Mouse (Mus musculus) retina, postnatal 1 day (tissue): ENCODE data around the gene Gm5141.
"Not testable (repeated sequence)": the region's sequence is repeated elsewhere in the genome, so short reads cannot be mapped to it uniquely, and the experiment has no call there.

Experiments used
- DNase-seq: peaks from one replicate; pipeline ENCODE4 v3.0.0-alpha.2; 2012

Gm5141 gene

DNA sequence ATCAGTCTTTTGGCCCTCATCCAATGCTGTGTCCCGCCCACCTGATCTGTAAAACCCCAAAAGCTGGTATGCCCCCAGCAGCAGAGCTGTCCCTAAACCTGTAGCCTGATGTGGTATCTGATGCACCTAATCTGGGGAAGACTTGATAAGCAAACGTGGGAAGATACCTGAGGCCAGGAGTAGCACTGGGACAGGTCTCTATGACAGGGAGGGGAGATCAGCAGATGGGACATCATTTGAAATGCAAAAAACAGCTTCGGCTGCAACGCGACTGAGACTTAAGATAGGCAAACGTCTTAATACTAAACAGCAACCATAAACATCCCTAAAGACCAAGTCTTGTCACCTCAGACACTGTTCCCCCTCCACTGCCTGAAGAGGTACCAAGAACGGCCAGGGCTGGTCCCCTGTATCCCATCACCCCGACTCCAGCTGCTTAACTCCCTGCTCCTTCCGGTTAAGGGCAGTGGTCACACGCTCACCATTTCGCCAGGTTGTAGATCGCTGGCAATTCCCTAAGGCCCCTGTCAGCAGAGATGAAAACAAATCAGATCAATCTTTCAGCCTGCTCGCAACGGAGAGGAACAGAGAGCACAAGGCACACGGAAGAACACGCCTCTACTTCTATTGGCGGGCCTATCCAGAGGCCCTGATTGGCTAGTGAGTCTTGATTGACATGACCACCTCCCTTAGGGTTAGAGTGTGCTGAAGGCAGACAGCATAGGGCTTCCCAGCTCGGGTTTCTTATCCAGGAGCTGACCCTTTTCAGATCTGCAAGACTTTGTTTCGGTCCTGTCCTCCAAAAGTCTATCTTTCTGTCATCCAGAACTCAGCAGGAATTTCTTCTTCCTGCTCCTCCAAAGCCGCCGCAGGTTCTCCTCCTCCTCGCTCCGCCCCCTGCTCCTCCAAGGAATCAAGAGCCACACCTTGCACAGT, at the start of gene Gm5141:
TSS of gene Gm5141 (minus strand) at position 610 of the 936 bp plus-strand sequence.
- peak; percentile 69 for DNase-seq

DNA sequence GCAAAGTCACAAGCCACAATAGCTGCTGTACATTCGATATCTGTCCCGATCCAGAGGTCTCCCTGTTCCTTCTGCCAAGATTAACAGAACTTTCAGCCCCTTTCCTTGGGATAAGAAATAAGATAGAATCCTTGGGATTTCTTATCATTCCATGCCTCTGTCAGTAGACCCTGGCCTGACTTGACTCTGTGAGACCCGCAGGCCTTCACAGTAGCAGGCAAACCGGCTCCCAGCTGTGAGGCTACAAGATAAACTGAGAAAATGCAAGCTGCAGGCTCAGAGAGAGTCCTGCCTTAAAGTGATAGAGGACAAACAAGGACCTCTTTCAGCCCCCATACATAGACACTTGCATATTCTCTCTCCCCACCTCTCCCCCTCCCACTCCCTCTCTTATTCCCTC, 47.7 kb upstream of the Gm5141 start:
- DNase-seq, result no peak

DNA sequence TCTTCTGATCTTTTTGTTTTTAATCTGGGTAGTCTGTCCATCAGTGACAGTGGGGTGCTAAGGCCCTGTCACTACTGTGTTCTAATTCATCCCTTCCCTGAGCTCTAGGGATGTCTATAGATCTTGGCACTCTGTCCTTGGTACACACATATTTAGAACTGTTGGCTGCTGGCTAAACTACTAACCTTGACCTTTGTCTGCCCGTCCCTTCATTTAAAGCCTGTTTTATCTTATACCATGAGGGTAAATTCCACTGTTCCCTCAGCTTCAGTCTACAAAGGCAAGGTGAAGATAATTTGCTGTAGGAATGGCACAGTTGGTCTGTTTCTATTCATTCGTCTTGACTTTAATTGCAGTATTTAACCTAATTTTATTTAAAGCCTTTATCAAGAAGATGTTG, 46.6 kb upstream of the Gm5141 start:
- no peak for DNase-seq

DNA sequence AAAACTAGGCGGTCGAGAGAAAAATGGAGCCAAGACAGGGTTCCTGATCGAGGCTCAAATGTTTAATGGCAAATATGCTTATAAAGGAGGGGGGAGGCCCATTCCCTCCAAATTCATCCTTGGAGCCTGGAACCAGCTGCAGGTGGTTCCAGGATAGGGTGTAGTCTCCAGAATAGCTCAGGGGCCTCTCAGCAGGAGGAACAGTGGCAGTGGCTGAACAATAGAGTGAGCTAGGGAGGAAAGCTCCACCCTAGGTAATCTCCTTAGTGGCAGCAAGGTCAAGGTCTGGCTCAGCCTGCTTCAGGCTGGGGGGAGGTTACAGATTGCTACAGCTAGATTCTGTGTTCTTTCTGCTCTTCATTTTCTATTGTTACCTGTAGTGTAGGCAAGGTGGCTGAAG, 30.1 kb upstream of the Gm5141 start:
- not testable (repeated sequence) for DNase-seq

DNA sequence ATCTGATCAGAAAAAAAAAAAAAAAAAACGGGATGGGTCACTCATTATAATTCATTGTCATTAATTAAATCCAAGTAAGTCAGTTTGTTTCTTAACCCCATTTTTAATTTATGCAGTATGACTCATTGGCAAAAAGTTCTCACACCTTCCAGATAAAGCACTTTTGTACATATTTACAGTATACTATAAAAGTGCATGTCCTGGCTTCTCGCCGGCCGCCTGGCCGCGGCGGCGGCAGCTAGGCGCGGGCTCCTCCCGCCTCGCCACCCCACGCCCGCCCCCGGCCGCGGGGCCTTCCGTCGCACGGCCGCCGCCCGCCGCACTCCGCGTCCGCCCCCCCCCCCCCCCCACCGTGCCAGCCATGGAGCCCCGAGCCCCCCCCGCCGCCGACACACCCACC, 27.1 kb upstream of the Gm5141 start:
- no peak for DNase-seq

DNA sequence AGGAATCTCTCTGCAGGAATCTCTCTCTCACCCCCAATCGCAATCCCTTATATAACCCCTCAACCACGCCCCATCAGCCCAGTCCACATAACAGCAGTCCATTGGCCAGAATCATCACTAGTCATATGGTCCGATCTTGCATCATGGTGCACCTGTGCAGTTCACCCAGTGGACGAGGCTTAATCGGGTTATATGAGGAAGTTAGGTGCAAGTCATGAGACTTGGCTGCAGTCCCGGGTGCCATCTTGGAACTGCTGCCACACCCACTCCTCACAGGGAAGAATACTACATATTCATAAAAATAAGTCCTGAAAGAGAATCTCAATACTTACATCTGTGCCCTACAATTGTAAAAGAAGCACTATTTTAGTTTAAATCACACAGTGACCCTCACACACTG, 22.4 kb upstream of the Gm5141 start:
- DNase-seq, result not testable (repeated sequence)

DNA sequence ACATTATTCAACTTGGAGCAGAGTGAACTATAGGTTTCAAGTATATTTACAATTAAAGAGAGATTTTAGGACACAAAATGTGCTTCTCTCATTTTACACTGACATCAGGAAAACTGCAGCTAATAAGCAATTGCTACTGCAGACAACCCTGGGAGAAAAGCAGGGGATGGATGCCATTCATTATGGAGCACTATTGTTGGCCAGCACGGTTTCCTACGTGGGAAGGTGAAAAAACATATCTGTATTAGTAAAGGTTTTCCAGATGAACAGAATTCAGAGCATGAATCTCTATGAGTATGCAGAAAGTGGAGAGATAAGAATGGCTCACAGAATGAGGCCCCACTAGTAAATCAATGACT, 506 bp upstream of the Gm5141 start:
- not testable (repeated sequence) for DNase-seq

DNA sequence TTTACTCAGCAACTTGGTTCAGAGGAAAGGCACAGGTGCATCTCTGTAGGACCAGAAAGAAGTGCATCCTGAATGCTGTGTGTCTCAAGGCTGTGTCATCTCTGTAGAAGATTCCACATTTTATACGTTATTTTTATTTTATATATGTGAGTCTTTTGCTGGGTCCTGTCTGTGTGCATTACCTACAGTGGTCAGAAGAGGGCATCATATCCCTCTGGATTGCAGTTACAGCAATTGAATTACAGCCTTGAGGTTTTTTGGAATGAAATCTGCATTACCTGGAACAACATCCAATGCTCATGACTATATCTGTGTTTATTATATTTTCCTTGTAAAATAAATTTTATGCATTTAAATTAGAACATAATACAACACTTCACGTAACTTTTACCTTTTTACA, 21.8 kb downstream of the Gm5141 start:
- peak; percentile 25 for DNase-seq

DNA sequence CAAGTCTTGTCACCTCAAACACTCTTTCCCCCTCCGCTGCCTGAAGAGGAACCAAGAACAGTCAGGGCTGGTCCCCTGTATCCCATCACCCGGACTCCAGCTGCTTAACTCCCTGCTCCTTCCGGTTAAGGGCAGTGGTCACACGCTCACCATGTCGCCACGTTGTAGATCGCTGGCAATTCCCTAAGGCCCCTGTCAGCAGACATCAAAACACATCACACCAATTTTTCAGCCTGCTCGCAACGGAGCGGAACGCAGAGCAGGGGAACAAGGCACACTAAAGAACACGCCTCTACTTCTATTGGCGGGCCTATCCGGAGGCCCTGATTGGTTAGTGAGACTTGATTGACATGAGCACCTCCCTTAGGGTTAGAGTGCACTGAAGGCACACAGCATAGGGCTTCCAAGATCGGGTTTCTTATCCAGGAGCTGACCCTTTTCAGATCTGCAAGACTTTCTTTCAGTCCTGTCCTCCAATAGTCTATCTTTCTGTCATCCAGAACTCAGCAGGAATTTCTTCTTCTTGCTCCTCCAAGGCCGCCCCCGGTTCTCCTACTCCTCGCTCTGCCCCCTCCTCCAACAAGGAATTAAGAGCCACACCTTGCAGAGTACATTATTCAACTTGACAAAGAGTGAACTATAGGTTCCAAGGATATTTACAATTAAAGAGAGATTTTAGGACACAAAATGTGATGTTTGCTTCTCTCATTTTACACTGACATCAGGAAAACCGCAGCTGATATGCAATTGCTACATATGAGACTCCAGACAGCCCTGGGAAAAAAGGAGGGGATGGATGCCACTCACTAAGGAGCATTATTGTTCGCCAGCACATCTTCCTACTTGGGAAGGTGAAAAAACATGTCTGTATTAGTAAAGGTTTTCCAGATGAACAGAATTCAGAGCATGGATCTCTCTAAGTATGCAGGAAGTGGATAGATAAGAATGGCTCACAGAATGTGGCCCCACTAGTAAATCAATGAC, 24.9 kb downstream of the Gm5141 start, which contains the start of gene Platr25:
TSS of gene Platr25 (minus strand) at position 278 of the 984 bp plus-strand sequence.
- DNase-seq, result peak; percentile 89

DNA sequence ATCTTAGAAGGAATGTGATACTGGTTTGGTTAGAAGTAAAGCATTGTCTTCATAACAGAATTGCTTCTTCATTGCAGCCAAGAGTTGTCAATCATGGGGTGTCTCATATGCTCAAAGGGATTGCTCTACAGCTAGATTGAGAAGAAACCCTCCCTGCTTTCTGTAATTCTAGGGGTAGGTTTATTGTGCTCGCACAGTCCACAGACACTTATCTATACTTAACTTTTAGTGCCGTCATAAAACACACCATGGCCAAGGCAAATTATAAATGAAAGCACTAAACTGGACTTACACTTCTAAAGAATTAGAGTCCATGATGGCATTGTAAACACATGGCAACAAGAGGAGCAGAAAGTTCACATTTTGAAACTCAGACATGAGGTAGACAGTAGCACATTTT, 52.3 kb downstream of the Gm5141 start:
- DNase-seq, result no peak
